Mouse (Mus musculus): ENCODE results near the gene Efcab3.

Gene Efcab3

GRCm38 (mm10) chr11:105146593-105146992 is 83.2 kb downstream of the Efcab3 start, which contains the start of gene Gm10842:
Gene Gm10842 (plus strand): TSS chr11:105146893.
- DNase-seq (ENCODE audit: low read depth, low spot score), result no peak

GRCm38 (mm10) chr11:105149353-105149752 is 86.0 kb downstream of the Efcab3 start:
- no peak for DNase-seq (ENCODE audit: low read depth, low spot score)

- no peak for DNase-seq (ENCODE audit: low read depth, low spot score)
Observed at GRCm38 (mm10) chr11:105149766-105150165, 86.4 kb downstream of the Efcab3 start.

- no peak for DNase-seq (ENCODE audit: low read depth, low spot score)
Observed at GRCm38 (mm10) chr11:105150691-105151090, 87.3 kb downstream of the Efcab3 start.

GRCm38 (mm10) chr11:105151226-105152016 is 88.0 kb downstream of the Efcab3 start:
- no peak for DNase-seq (ENCODE audit: low read depth, low spot score)

GRCm38 (mm10) chr11:105152017-105152300 is 88.6 kb downstream of the Efcab3 start:
- DNase-seq (ENCODE audit: low read depth, low spot score), result no peak

GRCm38 (mm10) chr11:105152357-105152899 is 89.0 kb downstream of the Efcab3 start:
- no peak for DNase-seq (ENCODE audit: low read depth, low spot score)

GRCm38 (mm10) chr11:105153068-105153833 is 89.9 kb downstream of the Efcab3 start:
- DNase-seq (ENCODE audit: low read depth, low spot score), result no peak

GRCm38 (mm10) chr11:105155915-105156314 is 92.5 kb downstream of the Efcab3 start:
- no peak for DNase-seq (ENCODE audit: low read depth, low spot score)

- DNase-seq (ENCODE audit: low read depth, low spot score), result no peak
Observed at GRCm38 (mm10) chr11:105156748-105157267, 93.4 kb downstream of the Efcab3 start.

- no peak for DNase-seq (ENCODE audit: low read depth, low spot score)
Observed at GRCm38 (mm10) chr11:105158047-105158446, 94.7 kb downstream of the Efcab3 start.

- no peak for DNase-seq (ENCODE audit: low read depth, low spot score)
Observed at GRCm38 (mm10) chr11:105159673-105160360, 96.4 kb downstream of the Efcab3 start.

GRCm38 (mm10) chr11:105161411-105161810 is 98.0 kb downstream of the Efcab3 start:
- DNase-seq (ENCODE audit: low read depth, low spot score), result no peak

- no peak for DNase-seq (ENCODE audit: low read depth, low spot score)
Observed at GRCm38 (mm10) chr11:105164516-105165510, 101.4 kb downstream of the Efcab3 start.

- no peak for DNase-seq (ENCODE audit: low read depth, low spot score)
Observed at GRCm38 (mm10) chr11:105166780-105167179, 103.4 kb downstream of the Efcab3 start.
